Mouse (Mus musculus) cerebellum, postnatal 14 days (tissue): ENCODE results near the gene Limd2.
"Not testable (repeated sequence)": the region's sequence is repeated elsewhere in the genome, so short reads cannot be mapped to it uniquely, and the experiment has no call there.

ENCODE experiments used
- DNase-seq, 2 experiments: peaks; one replicate each; pipeline ENCODE4 v3.0.0; 2021; ENCODE audit warnings: mixed read lengths in 2 of 2

The Limd2 gene

DNA sequence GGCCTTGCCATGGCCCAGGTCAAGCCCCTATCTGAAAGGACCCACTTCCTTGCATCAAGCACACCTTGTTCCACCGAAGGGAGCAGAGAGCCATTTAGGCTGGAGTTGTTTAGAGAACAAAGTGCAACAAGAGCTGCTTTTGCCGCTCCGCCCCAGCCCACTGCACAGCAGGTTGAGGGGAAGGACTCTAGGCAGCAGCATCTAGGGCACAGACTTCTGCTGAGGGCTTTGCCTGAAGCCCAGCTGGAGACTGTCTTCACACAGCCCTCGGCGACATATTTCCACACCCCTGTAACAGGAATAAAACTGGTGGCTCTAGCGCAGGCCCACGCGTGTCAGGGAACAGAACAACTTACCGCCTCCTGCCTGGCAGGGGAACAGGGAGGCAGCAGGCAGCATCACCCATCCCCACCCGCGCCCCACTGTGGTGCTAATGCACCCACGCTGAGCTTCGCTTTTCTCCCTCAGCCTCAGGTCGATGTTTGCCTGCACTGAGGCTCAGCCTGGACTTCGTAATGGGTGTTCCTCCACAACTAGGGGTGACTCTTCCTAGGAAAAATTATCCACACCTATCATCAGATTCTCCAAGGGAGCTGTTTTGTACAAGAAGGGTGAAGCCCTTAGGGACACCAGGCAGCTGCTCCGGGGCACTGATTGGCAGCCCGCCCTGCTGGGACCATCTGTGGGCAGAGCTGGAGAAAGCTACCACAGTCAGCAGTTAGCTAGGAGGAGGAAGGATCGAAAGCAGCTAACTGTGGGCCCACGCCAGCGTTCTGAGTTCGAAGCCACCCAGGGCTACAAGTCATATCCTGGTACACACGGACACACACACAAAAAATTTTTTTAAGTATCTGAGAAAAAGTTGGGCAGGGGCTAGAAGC, at the start of gene Limd2, which contains the start of gene Gm10840:
Limd2 (minus strand) TSS at position 20 of the 881 bp plus-strand sequence.
Gm10840 (plus strand) TSS at position 10 of the 881 bp plus-strand sequence.
- peak; percentile 70 to 78 for DNase-seq

DNA sequence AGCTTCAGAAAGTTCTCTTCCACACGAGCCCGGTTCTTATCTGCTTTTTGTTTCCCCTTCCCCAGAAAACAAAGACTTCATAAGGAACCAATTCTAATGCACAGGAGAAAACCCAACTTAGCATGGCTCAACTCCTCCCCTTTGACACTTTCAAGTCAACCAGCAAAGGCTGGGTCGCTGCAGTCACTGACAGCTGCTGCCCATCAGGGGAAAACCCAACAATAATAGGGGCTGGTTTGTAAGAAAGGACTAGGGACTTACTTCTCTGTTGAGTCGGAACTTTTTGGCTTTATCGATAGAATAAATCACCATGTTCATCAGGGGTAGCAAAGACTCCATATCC, 41.4 kb upstream of the Limd2 start, which contains the start of gene Strada:
Strada (minus strand) TSS at position 46 of the 343 bp plus-strand sequence.
- DNase-seq, result no peak

DNA sequence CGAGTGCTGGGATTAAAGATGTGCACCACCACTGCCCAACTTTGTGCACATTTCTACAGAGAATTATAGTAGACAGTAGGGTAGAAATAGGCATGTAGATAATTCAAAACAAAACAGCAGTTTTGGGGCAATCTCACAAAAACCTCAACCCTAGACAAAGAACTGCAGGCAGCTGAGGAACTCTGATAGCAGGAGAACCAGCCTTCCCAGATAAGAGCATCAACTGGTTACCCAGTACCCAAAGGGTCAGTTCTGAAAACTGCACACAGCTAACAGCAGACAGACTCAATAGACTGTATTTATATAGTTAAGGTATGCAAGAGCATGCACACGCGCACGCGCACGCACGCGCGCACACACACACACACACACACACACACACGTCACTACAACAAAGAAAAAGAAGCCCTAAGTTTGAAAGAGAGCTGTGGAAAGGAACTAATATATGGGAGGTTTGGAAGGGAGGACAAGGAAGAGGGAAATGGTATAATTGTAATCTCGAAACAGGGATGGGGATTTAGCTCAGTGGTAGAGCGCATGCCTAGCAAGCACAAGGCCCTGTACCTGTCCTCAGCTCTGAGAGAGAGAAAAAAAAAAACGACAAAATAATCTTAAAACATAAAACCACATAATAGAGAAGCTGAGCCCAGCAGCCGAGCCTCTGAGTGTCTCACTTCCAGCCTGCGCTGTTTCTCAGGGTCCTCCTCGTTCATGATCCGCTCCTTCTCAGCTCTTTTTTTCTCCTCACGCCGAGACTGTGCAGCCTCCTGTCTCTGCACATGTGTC, 40.9 kb upstream of the Limd2 start:
- DNase-seq, result no peak

DNA sequence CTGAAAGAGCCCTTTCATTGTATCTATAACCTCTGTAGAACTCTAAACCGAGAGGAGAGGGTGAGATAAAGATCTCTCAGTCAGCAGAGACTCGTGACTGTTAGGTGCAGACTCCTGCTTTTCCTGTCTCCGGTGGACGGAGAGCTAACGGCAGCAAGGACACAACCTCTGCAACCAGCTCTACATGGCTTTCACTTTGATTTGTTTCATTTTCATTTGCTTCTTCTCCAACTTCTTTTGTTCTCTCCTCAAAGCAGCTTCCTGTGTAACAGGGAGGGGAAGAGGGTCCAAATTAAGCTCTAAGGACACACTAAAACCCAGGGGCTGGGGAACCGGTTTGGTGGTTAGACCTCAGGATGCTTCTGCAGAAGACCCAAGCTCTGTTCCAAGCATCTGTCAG, 40.1 kb upstream of the Limd2 start:
- no peak for DNase-seq

DNA sequence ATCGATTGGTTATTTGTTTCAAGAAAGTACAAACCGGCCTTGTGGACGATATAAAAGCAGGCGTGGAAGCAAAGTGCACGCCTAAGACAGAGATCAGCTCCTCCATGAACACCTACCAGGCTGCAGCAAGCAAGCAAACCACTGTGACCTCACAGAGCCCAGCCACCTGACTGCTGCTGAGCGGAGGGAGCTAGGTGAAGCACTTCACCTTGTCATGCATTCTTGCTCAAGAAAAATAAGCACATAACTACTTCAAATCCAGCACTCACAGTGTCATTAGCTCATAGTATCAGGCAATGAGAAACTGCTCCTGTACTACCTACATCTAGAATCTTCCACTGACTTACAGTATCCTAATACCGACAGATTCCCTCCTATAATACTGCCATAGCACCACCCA, 39.3 kb upstream of the Limd2 start:
- not testable (repeated sequence) for DNase-seq

DNA sequence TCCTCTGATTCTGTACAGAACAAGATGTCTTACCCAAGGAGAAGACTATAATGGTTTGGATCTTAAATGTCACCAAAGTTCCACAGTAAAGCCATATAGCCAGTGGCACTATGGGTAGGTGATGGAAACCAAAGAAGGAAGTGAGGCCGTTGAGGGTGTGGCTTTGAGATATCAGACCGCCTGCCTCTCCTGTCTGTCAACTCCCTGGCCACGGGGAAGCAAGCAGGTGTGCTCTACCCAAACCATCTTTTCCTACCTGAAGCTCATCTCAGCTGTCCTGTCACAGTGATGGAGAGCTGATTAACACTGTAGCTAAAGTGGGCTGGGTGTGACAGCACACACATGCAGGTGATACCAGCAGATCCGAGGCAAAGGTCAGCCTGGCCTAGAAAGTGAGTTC, 37.6 kb upstream of the Limd2 start:
- no peak for DNase-seq

DNA sequence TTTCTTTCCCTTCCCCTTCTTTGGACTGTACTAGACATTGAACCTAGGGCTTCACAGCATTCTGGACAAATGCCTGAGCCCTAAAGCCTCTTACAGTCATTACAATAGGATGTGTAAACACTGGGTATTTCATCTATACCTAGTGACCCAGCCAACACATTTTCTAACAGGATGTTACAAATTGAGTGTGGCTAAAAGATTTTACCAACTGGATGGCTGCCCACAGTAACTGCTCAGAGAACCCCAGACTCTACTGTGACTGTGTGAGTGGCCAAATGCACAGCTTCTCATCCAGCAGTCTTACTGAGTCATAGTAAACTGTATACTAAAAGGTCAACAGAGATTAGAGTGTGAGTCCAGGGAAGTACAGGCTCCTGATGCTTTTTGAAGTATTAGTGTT, 34.7 kb upstream of the Limd2 start:
- no peak for DNase-seq

DNA sequence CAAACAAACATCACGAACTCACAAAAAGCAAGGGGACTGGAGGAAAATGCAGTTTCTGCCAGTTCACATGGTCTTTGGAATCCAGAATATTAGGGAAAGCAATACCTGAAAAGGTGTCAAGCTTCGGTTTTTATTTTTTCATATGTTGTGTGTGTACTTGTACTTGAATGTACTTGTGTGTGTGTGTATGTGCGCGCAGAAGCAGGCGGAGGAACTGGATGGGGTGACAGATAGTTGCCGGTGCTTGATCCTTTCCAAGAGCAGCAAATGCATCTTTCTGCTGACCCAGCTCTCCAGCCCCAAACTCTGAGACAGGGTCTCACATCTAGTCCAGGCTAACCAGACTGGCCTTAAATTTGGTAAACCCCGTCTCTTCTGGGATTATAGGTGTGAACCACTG, 34.2 kb upstream of the Limd2 start:
- no peak for DNase-seq

DNA sequence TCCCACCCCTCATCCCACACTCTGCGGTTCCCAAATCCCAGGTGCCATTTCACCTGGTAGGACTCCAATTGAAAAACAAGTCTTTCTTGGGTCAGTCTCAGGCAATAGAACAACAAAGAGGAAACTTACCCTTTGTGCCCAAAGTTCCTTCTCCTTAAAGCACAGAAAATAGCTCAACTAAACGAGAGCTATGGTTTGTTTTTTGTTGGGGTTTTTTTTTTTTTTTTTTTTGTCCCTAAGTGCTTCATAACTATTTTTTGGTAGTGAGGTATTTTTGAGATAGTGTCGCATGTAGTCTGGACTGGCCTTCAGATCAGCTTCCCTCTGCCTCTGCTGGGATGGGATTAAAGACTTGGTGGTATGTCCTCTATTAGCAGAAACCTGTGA, 33.5 kb upstream of the Limd2 start:
- no peak for DNase-seq

DNA sequence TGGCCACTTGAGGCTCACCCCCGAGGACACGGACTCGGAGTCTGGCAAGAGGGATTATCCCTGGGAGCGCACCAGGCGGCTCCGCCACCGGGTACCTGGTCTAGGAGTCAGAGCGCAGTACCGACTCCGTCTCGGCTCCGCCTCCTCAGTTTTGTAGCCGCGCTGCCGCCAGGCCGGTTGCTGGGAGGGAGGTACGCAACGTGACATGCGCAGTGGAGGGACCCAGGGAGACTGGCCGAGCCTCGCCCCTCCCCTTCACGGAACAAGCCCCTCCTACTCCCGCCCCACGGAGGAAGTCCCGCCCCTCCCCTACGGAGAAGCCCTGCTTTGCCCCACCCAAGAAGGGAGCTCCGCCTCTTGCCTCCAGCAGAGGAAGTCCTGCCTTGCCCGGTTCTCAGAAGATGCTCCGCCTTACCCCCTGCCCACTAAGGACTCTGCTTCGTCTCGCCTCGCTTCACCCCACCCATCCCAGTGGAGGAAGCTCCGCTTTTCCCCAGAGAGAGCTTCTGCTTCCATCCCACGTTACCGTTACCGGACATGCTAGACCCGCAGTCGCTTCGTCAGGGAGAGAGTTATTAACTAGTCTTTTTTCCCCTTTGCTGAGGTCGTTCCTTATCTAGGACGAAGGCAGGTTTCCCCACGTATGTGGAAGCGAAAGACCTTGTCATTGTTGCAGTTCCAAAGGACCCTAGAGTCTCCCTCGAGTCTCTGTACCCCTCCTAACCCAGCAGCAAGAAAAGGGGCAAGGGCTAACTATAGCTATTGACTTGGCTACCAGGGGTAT, 32.9 kb upstream of the Limd2 start:
- peak; percentile 97 to 98 for DNase-seq

DNA sequence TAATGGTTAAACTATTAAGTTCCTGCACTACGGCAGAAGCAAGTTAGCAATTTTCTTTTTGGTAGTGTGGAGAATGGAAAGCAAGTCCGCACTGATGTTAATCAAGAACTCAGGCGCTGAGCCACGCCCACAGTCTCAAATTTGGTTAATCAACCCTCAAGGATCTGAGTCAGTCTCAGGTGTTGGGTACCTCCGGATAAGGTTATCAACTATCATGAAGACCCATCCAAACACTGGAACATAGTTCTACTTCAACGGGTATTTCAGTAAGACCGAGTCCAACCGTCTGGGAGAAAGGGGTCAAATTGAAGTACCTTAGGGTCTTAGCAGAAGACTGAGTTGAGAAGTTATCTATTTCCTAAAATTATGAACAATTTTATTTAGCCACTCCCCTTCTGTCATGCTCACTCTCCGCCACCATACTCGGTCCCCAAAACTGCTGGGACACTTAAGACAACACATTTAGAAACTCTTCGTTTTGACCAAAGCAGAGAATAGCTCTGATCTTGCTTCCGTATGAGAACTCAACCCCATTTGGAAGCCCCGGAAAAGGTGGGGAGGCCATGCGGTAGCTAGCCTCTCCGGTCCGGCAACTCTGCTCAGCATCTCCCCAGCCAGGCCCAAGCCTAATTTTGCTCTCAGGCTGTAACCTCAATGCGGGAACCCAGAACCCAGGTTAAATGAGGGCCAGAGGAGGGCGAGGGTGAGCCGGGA, 32.2 kb upstream of the Limd2 start:
- peak in 1 of 2 experiments; percentile 21 for DNase-seq

DNA sequence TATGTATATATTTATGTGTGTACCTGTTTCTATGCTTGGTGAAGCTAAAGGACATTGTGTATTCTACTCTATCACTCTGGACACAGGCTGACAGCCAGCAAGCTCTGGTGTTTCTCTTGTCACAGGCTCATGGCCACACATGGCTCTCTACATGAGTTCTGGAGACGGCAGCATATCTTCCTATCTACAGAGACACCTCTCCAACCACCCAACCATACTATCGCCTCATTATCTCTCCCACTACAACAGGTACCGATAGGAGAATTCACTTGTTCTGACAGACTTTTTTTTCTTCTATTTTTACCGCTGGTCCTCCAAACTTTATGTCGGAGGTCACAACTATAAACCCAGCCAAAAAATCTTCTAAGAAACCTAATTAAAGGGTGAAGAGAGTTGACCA, 31.6 kb upstream of the Limd2 start:
- no peak for DNase-seq

DNA sequence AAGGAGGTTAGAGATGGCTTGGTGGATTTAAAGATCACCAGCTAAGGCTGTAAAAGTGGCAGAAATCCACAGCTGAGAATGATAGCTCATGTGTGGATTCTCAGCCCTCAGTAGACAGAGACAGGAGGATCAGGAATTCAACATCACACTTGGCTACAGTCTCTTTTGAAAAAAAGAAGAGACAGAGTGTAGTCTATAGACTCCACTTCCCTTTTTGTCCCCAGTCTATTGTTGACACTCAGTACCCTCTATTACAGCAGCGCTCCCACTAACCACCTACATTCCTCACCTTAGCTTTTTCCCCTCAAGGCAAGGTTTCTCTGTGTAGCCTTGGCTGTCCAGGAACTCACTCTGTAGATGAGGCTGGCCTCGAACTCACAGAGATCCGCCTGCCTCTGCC, 31.1 kb upstream of the Limd2 start:
- no peak for DNase-seq

DNA sequence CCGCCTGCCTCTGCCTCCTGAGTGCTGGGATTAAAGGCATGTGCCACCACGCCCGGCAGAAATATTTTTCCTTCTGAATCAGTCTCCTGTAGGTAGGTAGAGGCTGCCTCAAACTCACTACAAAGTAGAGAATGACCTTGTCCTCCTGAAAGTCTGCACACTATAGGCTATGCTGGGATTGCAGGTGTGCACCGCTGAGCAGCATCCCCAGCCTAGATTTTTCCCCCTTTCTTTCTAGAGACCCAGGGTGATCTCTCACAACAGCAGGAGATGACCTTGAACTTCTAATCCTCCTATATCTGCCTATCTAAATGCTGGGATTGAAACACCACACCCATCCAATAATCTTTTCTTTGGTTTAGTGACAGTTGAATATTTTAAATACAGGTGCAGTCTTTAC, 26.7 kb upstream of the Limd2 start:
- DNase-seq, result no peak

DNA sequence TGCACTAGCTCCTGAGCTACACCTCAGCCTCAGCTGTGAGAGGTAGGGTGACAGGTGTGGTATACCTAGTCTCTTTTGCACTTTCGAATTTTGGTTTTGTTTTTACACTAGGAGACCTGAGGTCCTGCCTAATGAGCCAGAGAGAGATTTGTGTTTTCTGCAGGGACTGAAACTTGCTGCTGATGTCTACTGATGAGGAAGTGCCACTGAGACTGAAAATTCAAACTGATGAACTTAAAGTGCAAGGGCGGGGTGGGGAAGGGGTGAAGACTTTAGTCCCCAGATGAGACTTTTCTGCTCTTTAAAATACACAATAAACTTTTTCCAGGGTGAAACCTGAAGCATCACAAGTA, 19.8 kb upstream of the Limd2 start:
- no peak for DNase-seq

DNA sequence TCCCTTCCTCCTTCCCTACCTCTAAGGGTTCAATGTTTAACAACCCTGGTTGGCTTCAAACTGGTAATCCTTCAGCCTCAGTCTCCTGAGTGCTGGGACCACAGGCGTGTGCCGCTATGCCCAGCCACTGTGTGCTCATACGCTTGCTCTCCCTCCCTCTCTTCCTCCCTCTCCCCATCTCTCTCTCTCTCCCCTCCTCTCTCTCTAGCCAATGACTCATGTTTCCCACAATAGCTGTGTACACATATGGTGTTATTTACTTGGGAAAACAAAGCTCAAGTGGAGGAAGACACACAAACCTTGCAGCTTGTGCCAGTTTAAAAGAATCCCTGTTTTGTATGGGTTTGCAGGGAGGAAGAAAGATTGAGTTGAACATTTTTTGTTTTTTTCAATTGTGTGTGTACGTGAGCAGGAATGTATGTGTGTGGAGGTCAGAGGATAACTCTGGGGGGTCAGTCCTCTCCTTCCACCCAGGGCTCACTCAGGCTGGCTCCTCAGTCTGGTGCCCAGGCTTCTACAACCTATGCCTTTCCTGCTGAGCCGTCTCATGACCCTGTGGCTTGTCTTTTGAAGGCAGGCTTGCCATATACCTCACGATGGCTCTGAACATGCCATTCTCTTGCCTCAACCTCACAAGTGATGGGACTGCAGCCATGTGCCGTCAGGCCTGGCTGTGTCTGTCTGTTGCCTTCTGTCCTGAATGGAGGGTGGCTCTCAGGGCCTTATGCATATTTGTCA, 19.2 kb upstream of the Limd2 start:
- peak in 1 of 2 experiments; percentile 28 for DNase-seq

DNA sequence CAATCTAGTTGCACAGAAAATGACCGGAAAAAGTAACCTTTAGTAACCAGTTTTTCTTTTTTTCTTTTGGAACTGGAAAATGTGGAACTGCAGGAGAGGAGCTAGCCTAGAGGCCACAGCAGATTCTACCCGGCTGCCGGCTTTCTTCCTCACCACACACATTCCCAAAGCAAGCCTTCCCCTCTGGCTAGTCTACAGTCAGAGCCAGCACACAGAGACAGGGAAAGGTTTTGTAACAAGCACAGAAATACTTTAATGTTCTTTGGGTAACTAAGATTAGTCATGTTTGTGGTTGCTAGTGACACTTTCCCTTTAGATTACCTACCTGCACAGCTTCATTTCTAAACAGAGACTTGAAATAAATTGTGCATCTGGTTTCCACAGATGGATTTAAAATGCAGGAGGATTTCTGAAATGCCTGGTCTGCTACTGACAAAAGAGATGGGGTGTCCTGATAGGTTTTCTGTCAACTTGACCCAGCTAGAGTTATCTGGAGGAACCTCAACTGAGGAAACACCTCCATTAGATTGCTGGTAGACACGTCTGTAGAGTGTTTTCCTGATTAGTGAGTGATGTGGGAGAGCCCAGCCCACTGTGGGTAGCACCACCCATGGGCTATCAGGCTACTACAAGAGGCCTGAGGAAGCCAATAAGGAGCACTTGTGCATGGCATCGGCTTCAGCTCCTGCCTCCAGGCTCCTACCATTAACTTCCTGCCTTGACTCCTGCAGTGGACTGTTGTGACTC, 17.5 kb upstream of the Limd2 start:
- DNase-seq, result no peak

DNA sequence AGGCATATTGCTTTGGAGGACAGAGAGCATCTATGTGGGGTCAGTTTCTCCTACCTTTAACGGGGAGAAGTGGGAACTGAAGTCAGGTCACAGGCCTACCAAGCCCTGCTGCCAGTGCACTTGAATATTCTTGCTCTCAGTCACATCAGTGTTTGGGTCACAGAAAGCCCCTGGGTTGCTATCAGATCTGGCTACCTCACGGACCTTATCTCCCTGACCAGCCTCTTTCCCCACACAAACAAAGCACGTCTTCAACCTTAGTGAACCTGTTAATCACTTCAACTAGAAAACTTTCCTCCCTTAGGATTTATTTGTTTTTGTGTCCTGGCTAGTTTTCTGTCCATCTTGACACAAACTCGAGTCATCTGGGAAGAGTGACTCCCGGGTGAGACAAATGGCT, 15.7 kb upstream of the Limd2 start:
- DNase-seq, result no peak

DNA sequence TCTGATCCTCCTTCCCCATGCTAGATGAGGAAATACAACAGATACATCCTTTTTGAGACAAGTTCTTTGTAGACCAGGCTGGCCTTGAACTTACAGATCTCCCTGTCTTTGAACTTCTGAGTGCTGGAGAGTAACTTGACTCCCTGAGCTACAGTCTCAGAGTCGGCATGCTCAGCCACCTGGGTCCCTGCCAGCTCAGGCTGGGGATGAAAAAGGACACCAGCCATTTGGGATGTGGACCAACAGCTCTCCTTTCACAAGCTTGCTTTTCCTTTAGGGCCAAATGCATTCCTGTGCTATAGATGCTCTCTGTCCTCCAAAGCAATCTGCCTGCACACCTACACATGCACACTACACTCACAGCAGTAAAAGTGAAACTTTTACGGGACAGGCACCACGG, 14.4 kb upstream of the Limd2 start:
- peak; percentile 50 to 56 for DNase-seq

DNA sequence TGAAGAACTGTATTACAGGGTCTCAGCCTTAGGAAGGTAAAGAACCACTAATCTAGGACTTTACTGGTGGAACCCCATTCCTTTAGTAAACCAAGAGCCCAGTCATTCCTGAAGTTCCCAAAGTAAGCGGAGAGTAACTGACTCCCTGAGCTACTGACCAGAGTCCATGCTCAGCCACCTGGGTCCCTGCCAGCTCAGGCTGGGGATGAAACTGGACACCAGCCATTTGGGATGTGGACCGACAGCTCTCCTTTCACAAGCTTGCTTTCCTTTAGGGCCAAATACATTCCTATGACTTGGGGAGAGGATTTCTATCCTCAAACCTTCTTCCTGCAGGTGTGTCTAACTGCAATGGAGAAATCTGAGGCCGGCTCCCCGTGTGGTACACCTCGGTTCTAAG, 13.7 kb upstream of the Limd2 start:
- DNase-seq, result peak; percentile 54 to 58

DNA sequence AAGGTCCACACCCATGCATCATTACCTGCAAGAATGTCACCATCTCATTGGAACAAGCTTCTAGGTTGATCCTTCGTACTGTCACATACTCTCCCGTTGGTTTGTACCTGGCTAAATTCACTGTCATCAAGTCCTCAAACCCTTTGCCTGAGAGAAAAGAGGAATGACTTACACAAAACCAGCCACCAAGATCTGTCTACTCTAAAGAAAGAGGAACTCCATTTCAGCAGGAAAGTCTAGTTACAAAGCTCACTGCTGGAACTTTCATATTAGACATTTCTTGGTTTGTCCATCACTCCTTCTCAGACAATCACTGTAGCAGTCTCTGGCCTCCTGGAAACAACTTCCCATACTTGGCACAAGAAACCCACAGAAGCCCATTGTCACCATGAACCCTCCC, 12.6 kb upstream of the Limd2 start:
- no peak for DNase-seq
